Mouse (Mus musculus) cerebellum, adult 2 months (tissue): ENCODE results near the gene Ifitm10.

Source experiments
- CTCF ChIP-seq: fragments of 200-500 bp; IDR thresholded peaks from 2 replicates; pipeline ENCODE4 v1.5.1; 2011; ENCODE audit warnings: low read depth, mild to moderate bottlenecking, control low read depth, low read length, moderate library complexity, borderline replicate concordance; ENCODE audit not compliant: insufficient read depth
- POLR2A ChIP-seq: fragments of 200-500 bp; IDR thresholded peaks from 2 replicates; pipeline ENCODE4 v1.6.1; 2011; ENCODE audit warnings: low read length, control low read depth, borderline replicate concordance; ENCODE audit not compliant: insufficient read depth

DNA sequence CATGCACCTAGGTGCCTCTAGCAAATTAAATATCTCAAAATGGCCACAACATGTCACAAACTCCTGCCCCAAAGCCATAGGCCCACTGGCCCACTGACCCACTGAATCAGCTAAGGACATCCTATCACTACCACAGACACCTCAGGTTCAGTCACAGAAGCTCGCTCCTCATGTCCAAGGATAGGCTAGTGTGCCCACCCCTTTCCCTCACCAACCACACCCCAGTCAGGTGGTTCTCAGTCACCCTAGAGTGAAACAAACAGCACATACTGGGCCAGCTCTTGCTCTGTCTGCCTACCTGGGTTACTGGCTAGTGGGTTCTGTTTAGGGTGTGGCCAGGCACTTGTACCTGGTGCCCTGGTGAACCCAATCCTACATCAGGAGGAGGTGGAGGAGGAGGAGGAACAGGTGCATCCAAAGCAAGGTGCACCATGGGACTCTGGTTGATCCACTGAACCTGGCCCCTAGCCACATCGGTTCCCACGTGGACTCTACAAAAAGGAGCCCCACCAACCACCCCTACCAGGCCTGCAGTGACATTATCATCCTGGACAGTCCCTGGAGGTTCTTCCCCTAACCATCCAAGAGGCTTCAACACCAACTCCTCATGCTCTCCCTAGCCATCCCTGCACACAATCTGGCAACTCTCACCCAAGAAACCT lies 12.3 kb upstream of the Ifitm10 start:
- TF ChIP-seq CTCF (no peak), POLR2A (no peak)
